Mouse (Mus musculus): Measurements from ENCODE around the gene Tcl1b2. TPM values are rescaled to one million over a fixed set of nuclear protein-coding genes. Genes with fewer than 3 reads are reported as not detected.
"Not testable (repeated sequence)": the region's sequence is repeated elsewhere in the genome, so short reads cannot be mapped to it uniquely, and the experiment has no call there.

The Tcl1b2 gene
- polyA plus RNA-seq, 1 experiment from 2014 or later = not detected

- Histone ChIP-seq H3K9me3 (ENCODE audit: control insufficient read depth, low read length) (no peaks in the 10 kb centered on the region), H3K4me2 (ENCODE audit: low read length) (no peak overlapping the region), H3K27me3 (ENCODE audit: control insufficient read depth, insufficient read depth, low read length) (no peaks in the 10 kb centered on the region), H3K9ac (ENCODE audit: low read length) (no peak overlapping the region), H3K4me3 (ENCODE audit: control insufficient read depth in 1 of 2, insufficient read depth in 1 of 2, low read depth in 1 of 2, low read length in 2 of 2) (no peak overlapping the region), H3K36me3 (ENCODE audit: control insufficient read depth, insufficient read depth, low read length) (no peaks in the 10 kb centered on the region), H3K4me1 (ENCODE audit: control insufficient read depth in 2 of 2, insufficient read depth in 2 of 2, low read length in 2 of 2) (peaks cover 7 to 10% of the 10 kb centered on the region in 2 experiments; a peak in 2 of 4 replicates), H3K27ac (replicated peaks in 1 of 2; ENCODE audit: control insufficient read depth in 1 of 2, insufficient read depth in 1 of 2, low read depth in 2 of 2, low read length in 2 of 2) (no peak overlapping the region)
- ATAC-seq (ENCODE audit: insufficient number of reproducible peaks, insufficient read depth, low FRiP score, low read depth) = no peak
- 35% methylated on average over 13 of the region's 13 CpGs for WGBS
These were observed 33.4 kb upstream of the Tcl1b2 start for GRCm38 (mm10) chr12:105112321-105112988.

DNA sequence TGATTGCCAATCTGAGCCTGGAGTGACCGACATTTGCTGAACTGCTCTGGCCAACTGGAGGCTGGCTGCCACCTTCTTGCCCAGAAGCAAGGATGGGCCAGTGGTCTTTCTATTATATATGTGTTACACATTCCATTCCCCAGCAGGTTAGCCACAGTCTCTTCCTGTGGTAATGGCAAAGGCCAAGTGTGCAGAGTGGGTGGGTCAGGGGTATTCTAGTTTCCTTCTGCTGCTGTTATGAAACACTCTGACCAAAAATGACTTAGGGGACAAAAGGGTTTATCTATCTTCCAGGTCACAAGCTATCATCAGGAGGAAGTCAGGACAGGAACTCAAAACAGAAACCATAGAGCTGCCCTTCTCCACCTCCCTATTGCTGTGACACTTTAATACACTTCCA is 29.2 kb upstream of the Tcl1b2 start:
- no peaks in the 10 kb centered on the region; the same call in 1 of the 2 replicates for H3K27me3 ChIP-seq (ENCODE audit: control insufficient read depth, insufficient read depth, low read length)
- H3K4me3 ChIP-seq (ENCODE audit: control insufficient read depth in 1 of 2, insufficient read depth in 1 of 2, low read depth in 1 of 2, low read length in 2 of 2) = no peak overlapping the region
- ATAC-seq (ENCODE audit: insufficient number of reproducible peaks, insufficient read depth, low FRiP score, low read depth) = no peak
- H3K9ac ChIP-seq (ENCODE audit: low read length) = no peak overlapping the region
- 96% methylated on average over 1 of the region's 1 CpGs for WGBS
- no peak overlapping the region for H3K4me2 ChIP-seq (ENCODE audit: low read length)
- H3K27ac ChIP-seq (replicated peaks in 1 of 2; ENCODE audit: control insufficient read depth in 1 of 2, insufficient read depth in 1 of 2, low read depth in 2 of 2, low read length in 2 of 2) = no peak overlapping the region
- peaks cover 0 to 2% of the 10 kb centered on the region in 2 experiments; a peak in 1 of 4 replicates for H3K4me1 ChIP-seq (ENCODE audit: control insufficient read depth in 2 of 2, insufficient read depth in 2 of 2, low read length in 2 of 2)
- H3K9me3 ChIP-seq (ENCODE audit: control insufficient read depth, low read length) = no peaks in the 10 kb centered on the region
- no peaks in the 10 kb centered on the region for H3K36me3 ChIP-seq (ENCODE audit: control insufficient read depth, insufficient read depth, low read length)

- no peaks in the 10 kb centered on the region for H3K27me3 ChIP-seq (ENCODE audit: control insufficient read depth, insufficient read depth, low read length)
- H3K4me3 ChIP-seq (ENCODE audit: control insufficient read depth in 1 of 2, insufficient read depth in 1 of 2, low read depth in 1 of 2, low read length in 2 of 2) = no peak overlapping the region
- no peaks in the 10 kb centered on the region for H3K9me3 ChIP-seq (ENCODE audit: control insufficient read depth, low read length)
- no peak overlapping the region for H3K27ac ChIP-seq (replicated peaks in 1 of 2; ENCODE audit: control insufficient read depth in 1 of 2, insufficient read depth in 1 of 2, low read depth in 2 of 2, low read length in 2 of 2)
- no peak for ATAC-seq (ENCODE audit: insufficient number of reproducible peaks, insufficient read depth, low FRiP score, low read depth)
- no peak overlapping the region for H3K9ac ChIP-seq (ENCODE audit: low read length)
- H3K4me1 ChIP-seq (ENCODE audit: control insufficient read depth in 2 of 2, insufficient read depth in 2 of 2, low read length in 2 of 2) = no peaks in the 10 kb centered on the region
- 73% methylated on average over 6 of the region's 6 CpGs for WGBS
- H3K4me2 ChIP-seq (ENCODE audit: low read length) = no peak overlapping the region
- H3K36me3 ChIP-seq (ENCODE audit: control insufficient read depth, insufficient read depth, low read length) = no peaks in the 10 kb centered on the region
These were observed 20.5 kb upstream of the Tcl1b2 start for GRCm38 (mm10) chr12:105125362-105125761.

- H3K27me3 ChIP-seq (ENCODE audit: control insufficient read depth, insufficient read depth, low read length) = no peaks in the 10 kb centered on the region
- no peak overlapping the region for H3K27ac ChIP-seq (replicated peaks in 1 of 2; ENCODE audit: control insufficient read depth in 1 of 2, insufficient read depth in 1 of 2, low read depth in 2 of 2, low read length in 2 of 2)
- no peak overlapping the region for H3K4me2 ChIP-seq (ENCODE audit: low read length)
- 62% methylated on average over 4 of the region's 4 CpGs for WGBS
- H3K9ac ChIP-seq (ENCODE audit: low read length) = no peak overlapping the region
- no peaks in the 10 kb centered on the region for H3K4me1 ChIP-seq (ENCODE audit: control insufficient read depth in 2 of 2, insufficient read depth in 2 of 2, low read length in 2 of 2)
- no peak overlapping the region for H3K4me3 ChIP-seq (ENCODE audit: control insufficient read depth in 1 of 2, insufficient read depth in 1 of 2, low read depth in 1 of 2, low read length in 2 of 2)
- H3K9me3 ChIP-seq (ENCODE audit: control insufficient read depth, low read length) = no peaks in the 10 kb centered on the region
- ATAC-seq (ENCODE audit: insufficient number of reproducible peaks, insufficient read depth, low FRiP score, low read depth) = no peak
- H3K36me3 ChIP-seq (ENCODE audit: control insufficient read depth, insufficient read depth, low read length) = no peaks in the 10 kb centered on the region
These were observed 19.3 kb upstream of the Tcl1b2 start for GRCm38 (mm10) chr12:105126516-105126915.

DNA sequence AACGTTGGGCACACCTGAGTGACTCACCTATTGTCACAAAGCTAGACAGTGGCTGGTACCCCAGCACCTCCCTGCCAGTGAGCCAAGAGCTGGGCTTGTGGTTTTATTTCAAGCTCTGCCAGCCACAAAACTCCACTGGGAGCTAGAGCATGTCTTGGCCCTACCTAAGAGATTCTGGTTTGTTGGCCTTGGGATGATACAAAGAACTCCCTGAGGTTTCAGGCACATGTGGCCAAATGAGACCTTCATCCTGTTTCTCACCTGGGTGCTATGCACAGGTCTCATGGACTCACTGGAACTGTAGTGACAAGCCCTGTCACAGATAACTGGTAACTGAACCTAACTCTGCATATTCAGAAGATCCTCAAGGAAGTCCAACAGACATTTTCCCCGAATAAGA is 18.2 kb upstream of the Tcl1b2 start:
- no peak for ATAC-seq (ENCODE audit: insufficient number of reproducible peaks, insufficient read depth, low FRiP score, low read depth)
- 78% methylated on average over 2 of the region's 2 CpGs for WGBS

GRCm38 (mm10) chr12:105129494-105130205 is 16.2 kb upstream of the Tcl1b2 start:
- not testable (repeated sequence) for H3K36me3 ChIP-seq (ENCODE audit: control insufficient read depth, insufficient read depth, low read length); H3K27me3 ChIP-seq (ENCODE audit: control insufficient read depth, insufficient read depth, low read length); ATAC-seq (ENCODE audit: insufficient number of reproducible peaks, insufficient read depth, low FRiP score, low read depth); H3K4me2 ChIP-seq (ENCODE audit: low read length); H3K27ac ChIP-seq (replicated peaks in 1 of 2; ENCODE audit: control insufficient read depth in 1 of 2, insufficient read depth in 1 of 2, low read depth in 2 of 2, low read length in 2 of 2); H3K9ac ChIP-seq (ENCODE audit: low read length); H3K9me3 ChIP-seq (ENCODE audit: control insufficient read depth, low read length); H3K4me3 ChIP-seq (ENCODE audit: control insufficient read depth in 1 of 2, insufficient read depth in 1 of 2, low read depth in 1 of 2, low read length in 2 of 2); H3K4me1 ChIP-seq (ENCODE audit: control insufficient read depth in 2 of 2, insufficient read depth in 2 of 2, low read length in 2 of 2)
- WGBS = 44% methylated on average over 3 of the region's 3 CpGs

More for the DNA sequence above, 18.2 kb upstream of the Tcl1b2 start:
- H3K27me3 ChIP-seq (ENCODE audit: control insufficient read depth, insufficient read depth, low read length) = no peaks in the 10 kb centered on the region
- H3K9me3 ChIP-seq (ENCODE audit: control insufficient read depth, low read length) = no peaks in the 10 kb centered on the region
- H3K27ac ChIP-seq (replicated peaks in 1 of 2; ENCODE audit: control insufficient read depth in 1 of 2, insufficient read depth in 1 of 2, low read depth in 2 of 2, low read length in 2 of 2) = no peak overlapping the region
- H3K4me1 ChIP-seq (ENCODE audit: control insufficient read depth in 2 of 2, insufficient read depth in 2 of 2, low read length in 2 of 2) = no peaks in the 10 kb centered on the region
- H3K4me3 ChIP-seq (ENCODE audit: control insufficient read depth in 1 of 2, insufficient read depth in 1 of 2, low read depth in 1 of 2, low read length in 2 of 2) = no peak overlapping the region
- H3K36me3 ChIP-seq (ENCODE audit: control insufficient read depth, insufficient read depth, low read length) = no peaks in the 10 kb centered on the region
- no peak overlapping the region for H3K9ac ChIP-seq (ENCODE audit: low read length)
- no peak overlapping the region for H3K4me2 ChIP-seq (ENCODE audit: low read length)

DNA sequence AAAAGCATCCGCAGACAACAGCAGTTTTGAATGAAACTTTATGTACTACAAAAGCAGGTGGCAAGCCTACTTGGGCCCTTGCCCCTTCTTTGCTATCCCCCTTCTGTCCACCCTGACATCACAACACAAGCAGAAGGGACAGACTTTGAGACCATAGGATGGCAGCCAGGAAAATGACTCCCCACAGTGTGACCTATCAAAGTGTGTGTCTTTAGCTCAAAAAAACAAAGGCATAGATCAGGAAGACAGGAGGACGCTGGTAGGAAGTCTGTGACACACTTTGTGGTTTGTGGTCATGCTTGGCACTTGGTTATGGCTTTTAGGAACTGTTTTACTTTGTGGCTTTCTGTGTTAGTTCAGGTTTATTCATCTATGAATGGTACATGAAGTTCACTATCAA is 11.6 kb upstream of the Tcl1b2 start:
- not testable (repeated sequence) for ATAC-seq (ENCODE audit: insufficient number of reproducible peaks, insufficient read depth, low FRiP score, low read depth); H3K9ac ChIP-seq (ENCODE audit: low read length)

More for the DNA sequence above, 11.6 kb upstream of the Tcl1b2 start:
- H3K27ac ChIP-seq (replicated peaks in 1 of 2; ENCODE audit: control insufficient read depth in 1 of 2, insufficient read depth in 1 of 2, low read depth in 2 of 2, low read length in 2 of 2); H3K36me3 ChIP-seq (ENCODE audit: control insufficient read depth, insufficient read depth, low read length); H3K4me2 ChIP-seq (ENCODE audit: low read length); H3K4me1 ChIP-seq (ENCODE audit: control insufficient read depth in 2 of 2, insufficient read depth in 2 of 2, low read length in 2 of 2); H3K27me3 ChIP-seq (ENCODE audit: control insufficient read depth, insufficient read depth, low read length); H3K9me3 ChIP-seq (ENCODE audit: control insufficient read depth, low read length); H3K4me3 ChIP-seq (ENCODE audit: control insufficient read depth in 1 of 2, insufficient read depth in 1 of 2, low read depth in 1 of 2, low read length in 2 of 2): not testable (repeated sequence)
- 67% methylated on average over 2 of the region's 2 CpGs for WGBS
